Comparison of ENCODE assay signal across 32 mouse cellular contexts in genomic region chr7:79680231-79680630, GRCm38 (mm10). TPM values are rescaled to one million over a fixed set of nuclear protein-coding genes. Genes with fewer than 3 reads are reported as not detected.
"Had no signal": no experiment of that assay in that cellular context is flagged by ENCODE, and none has a peak within 500 bp of the region (broad histone marks: within the 10 kb centered on the region; RNA-seq: fewer than 3 reads in every experiment).

No protein-coding gene starts in this region.

- H3K4me2 ChIP-seq: embryonic facial prominence, embryonic 12.5 days; embryonic facial prominence, embryonic 13.5 days; embryonic facial prominence, embryonic 15.5 days; forebrain, embryonic 12.5 days; forebrain, embryonic 13.5 days; forebrain, embryonic 15.5 days; heart, embryonic 12.5 days had no signal

- H3K4me1 ChIP-seq: embryonic facial prominence, embryonic 12.5 days; embryonic facial prominence, embryonic 13.5 days; embryonic facial prominence, embryonic 15.5 days; forebrain, embryonic 10.5 days; forebrain, embryonic 12.5 days; forebrain, embryonic 13.5 days; forebrain, embryonic 15.5 days; heart, embryonic 10.5 days; heart, embryonic 12.5 days had no signal

- DNase-seq: cerebellum, adult 9-10 months; cerebellum, adult 9-11 months; cerebellum, postnatal 10 days; cerebellum, postnatal 14 days; cerebellum, postnatal 25 days; cerebellum, postnatal 36 days; embryo, embryonic 11 days; forebrain, postnatal 0 days; gastrocnemius, adult 2 months; gastrocnemius, postnatal 10 days; gastrocnemius, postnatal 25 days; gastrocnemius, postnatal 36 days; heart, adult 18-20 months; heart, adult 2 months had no signal

- ATAC-seq: forebrain, embryonic 13.5 days; forebrain, embryonic 14.5 days; forebrain, embryonic 15.5 days; forebrain, embryonic 16.5 days; forebrain, postnatal 0 days had no signal

- H3K4me3 ChIP-seq: embryonic facial prominence, embryonic 12.5 days; embryonic facial prominence, embryonic 13.5 days; embryonic facial prominence, embryonic 15.5 days; erythroblast, embryonic 14.5 days; forebrain, embryonic 10.5 days; forebrain, embryonic 12.5 days; forebrain, embryonic 13.5 days; forebrain, embryonic 15.5 days; gastrocnemius, adult 2 months; heart, adult 2 months; heart, embryonic 10.5 days; heart, embryonic 12.5 days had no signal

- H3K27ac ChIP-seq: embryonic facial prominence, embryonic 12.5 days; embryonic facial prominence, embryonic 13.5 days; embryonic facial prominence, embryonic 15.5 days; forebrain, embryonic 10.5 days; forebrain, embryonic 12.5 days; forebrain, embryonic 13.5 days; forebrain, embryonic 15.5 days; gastrocnemius, adult 2 months; heart, adult 2 months; heart, embryonic 10.5 days had no signal

- H3K27me3 ChIP-seq: embryonic facial prominence, embryonic 12.5 days; embryonic facial prominence, embryonic 13.5 days; embryonic facial prominence, embryonic 15.5 days; forebrain, embryonic 12.5 days; forebrain, embryonic 13.5 days; forebrain, embryonic 15.5 days; heart, embryonic 12.5 days had no signal

- H3K9ac ChIP-seq: embryonic facial prominence, embryonic 12.5 days; embryonic facial prominence, embryonic 13.5 days; embryonic facial prominence, embryonic 15.5 days; forebrain, embryonic 12.5 days; forebrain, embryonic 13.5 days; forebrain, embryonic 15.5 days; forebrain, postnatal 0 days; heart, embryonic 12.5 days had no signal

- H3K9me3 ChIP-seq: embryonic facial prominence, embryonic 12.5 days; embryonic facial prominence, embryonic 13.5 days; embryonic facial prominence, embryonic 15.5 days; forebrain, embryonic 10.5 days; forebrain, embryonic 12.5 days; forebrain, embryonic 13.5 days; forebrain, embryonic 15.5 days; heart, embryonic 10.5 days; heart, embryonic 12.5 days had no signal

RNA-seq across cellular contexts. Expression of gene Ticrr, which starts 20.2 kb away (rescaled TPM):
- total RNA-seq: gastrocnemius, adult 18-20 months; gastrocnemius, adult 2 months; gastrocnemius, adult 8-10 months had no signal
- polyA plus RNA-seq: heart, adult 2 months had no signal

RNA-seq across cellular contexts. Expression of gene Plin1, which starts 52.5 kb away (rescaled TPM):
- total RNA-seq: common myeloid progenitor, adult 5-6 weeks; forebrain, postnatal 0 days; granulocyte monocyte progenitor cell, adult 5-6 weeks had no signal
- polyA plus RNA-seq: cortical plate, adult 2 months; embryonic facial prominence, embryonic 11.5 days; embryonic facial prominence, embryonic 12.5 days; embryonic facial prominence, embryonic 13.5 days; erythroblast, embryonic 14.5 days; forebrain, embryonic 10.5 days; forebrain, embryonic 14.5 days; forebrain, embryonic 15.5 days; forebrain, embryonic 16.5 days; forebrain, postnatal 0 days; heart, embryonic 10.5 days; heart, embryonic 12.5 days had no signal
